Mouse (Mus musculus): ENCODE measurements around the gene Akna.
A peak's percentile ranks its signal among the peaks of the same experiment; 100 is the strongest.

Gene Akna

DNA sequence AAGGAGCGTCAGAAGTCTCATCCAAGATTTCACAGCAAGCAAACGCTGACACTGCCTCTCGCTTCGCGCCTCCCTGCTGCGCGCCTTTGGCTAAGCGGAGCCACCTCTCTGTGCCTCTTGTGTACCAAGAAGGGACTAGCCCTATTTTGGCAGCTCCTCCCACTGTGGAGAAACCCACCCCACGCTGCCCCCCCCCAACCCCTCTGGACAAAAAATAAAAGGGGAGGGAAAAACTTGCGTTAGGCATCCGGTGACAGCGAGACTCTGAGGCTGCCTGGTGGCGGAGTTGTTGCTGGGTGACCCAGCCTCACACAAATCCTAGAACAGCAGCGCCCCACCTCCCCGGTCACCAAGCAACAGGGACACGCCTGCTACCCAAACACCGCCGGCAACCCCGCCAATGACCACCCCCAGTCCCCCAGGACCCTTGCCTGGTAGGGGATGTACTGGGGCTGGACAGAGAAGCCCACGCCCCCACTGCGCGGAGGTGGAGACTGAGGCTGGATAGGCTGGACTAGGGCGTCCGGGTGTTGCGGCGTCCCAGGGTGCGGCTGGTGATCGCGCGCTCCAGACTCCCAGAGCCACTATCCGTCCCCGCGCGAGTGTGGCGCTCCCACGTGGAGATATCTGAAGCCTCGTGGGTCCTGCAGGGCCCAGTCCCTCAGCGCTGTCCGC is 6.9 kb upstream of the Akna start:
- DNase-seq (ENCODE audit: low spot score) = peak; percentile 69

DNA sequence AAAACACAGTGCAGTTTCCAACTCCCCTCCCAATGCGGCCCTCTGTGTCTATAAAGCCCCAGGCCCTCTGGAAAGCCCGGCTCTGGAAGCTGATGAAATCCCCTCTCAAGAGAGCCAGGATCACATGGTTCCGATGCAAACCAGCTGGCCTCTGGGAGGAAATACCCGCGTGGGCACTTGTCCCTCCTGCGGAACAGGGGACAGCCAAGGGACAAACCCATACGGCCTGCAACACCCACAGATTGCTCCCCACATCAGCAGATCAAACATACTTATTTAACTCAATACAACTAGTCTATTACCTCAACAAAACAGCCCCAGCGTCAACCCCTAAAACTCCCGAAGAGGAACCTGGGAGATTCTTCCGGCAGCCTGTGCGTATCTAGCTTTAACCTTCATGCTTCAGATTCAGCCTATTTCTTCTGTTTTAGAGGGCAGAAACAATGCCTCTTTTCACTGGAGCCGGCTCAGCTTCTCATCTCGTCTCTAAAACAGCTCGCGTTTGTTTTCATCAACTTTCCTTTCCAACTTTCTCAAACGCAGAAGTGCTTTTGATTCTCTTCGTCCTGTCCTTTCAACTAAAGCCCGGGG is 6.3 kb upstream of the Akna start:
- peak; percentile 14 for DNase-seq (ENCODE audit: low spot score)

DNA sequence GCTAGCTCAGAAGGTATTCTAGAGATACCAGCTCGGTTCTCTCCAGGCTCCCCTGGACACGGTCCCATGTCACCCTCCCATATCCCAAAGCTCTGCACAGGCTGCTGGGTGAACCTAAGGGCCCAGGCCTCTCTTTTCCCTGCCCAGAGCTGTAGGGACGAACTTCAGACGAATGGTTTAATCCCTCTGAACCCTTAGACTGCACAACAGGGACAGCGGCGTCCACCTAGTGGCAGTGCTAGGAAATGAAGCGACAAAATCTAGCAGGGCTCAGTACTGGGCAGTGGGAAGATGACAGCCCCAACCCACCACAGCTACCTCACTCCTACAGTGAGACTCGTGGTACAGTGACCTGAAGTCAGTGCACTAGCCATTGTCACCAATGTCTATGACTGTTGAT is 5.5 kb upstream of the Akna start:
- peak; percentile 55 for DNase-seq (ENCODE audit: low spot score)

DNA sequence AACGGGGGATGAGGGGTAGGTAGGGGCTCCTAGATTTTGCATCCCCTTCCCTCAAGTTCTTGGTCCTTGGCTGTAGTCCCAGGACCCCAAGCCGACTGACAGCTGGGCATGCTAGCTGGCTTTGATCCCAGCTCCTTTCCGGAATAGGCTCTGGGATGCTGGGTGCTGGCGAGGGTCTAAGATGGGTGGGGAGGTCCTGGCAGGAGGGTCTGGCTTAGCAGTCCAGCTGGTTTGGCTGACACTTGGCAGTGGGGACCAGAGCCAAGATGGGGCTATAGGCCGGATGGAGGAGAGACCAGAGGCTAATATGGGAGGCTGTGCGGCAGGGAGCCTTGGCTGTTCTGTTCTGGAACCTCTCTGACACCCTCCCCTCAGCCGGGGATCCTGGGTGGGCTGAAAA is 5.1 kb upstream of the Akna start:
- DNase-seq (ENCODE audit: low spot score) = no peak

DNA sequence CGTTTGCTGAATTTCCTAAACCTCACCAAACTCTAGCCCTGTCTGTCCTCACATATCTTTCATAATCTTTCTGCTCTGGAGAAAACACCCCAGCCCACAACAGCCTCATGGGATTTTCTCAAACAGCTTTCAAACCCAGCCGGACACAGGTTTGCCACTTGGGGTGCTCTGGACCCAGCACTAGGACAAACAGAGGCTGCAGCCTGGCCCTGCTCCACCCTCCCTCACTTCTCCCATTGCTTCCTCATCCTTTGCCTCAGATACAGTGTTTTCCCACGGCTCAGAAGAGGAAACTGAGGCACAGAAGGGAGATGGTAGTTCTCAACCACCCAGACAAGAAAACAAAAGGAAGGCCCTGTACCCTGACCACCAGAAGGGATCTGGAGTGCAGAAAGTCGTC is 2.5 kb upstream of the Akna start:
- DNase-seq (ENCODE audit: low spot score) = no peak

DNA sequence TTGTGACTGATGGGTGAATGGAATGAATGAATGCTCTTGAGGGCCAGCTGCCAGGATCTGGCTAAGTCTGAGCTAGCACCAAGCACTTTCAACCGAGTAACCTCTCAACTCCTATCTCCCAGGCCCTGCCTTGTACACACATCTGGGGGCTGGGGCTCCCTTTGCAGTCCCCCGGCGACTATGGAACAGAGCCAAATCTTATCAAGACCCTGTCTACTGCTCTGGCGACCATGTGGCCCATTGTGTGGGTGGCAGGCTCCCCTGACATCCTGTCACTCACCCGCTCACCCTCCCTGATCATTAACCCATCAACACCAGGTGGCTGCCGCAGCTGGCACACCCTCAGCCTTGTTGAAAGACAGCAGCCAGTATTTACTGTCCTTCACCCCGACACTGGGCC is 1.9 kb upstream of the Akna start:
- peak; percentile 40 for DNase-seq (ENCODE audit: low spot score)

DNA sequence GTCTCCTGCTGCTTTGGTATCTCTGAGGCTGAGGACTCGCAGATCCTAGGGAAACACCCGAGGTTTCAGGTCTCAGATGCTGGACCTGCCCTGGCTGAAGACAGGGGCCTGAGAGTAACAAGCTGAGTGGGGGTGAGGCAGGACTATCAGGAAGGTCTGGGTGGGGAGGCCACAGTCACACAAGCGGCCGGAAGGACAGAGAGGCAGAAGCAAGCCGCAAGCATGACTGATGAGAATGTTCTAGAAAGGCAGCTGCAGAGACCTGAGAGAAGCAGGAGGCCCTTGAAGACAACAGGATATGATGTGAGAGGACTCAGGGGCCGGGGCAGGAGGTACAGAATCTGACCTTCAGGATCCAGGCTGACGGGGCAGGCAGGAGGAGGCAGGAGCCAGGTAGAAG is 1.1 kb upstream of the Akna start:
- peak; percentile 48 for DNase-seq (ENCODE audit: low spot score)

DNA sequence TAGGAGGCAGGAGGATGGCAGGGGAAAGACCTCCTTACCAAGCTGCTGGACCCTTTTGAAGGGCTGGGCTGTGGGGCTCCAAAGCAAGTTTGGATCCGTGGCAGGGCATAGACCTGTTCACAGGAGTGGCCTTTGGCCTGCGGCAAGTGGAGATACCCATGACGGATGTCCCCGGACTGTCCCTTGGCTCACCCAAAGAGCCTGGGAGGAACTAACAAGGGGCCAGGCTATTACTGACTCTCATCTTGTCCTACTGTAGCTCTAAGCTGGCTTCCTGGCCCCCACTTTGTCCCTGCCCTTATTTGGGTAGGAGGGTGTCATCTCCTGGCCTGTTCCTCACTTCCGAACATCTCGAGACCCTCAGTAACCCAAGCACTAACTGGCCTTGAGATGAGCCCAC is 596 bp downstream of the Akna start:
- no peak for DNase-seq (ENCODE audit: low spot score)

DNA sequence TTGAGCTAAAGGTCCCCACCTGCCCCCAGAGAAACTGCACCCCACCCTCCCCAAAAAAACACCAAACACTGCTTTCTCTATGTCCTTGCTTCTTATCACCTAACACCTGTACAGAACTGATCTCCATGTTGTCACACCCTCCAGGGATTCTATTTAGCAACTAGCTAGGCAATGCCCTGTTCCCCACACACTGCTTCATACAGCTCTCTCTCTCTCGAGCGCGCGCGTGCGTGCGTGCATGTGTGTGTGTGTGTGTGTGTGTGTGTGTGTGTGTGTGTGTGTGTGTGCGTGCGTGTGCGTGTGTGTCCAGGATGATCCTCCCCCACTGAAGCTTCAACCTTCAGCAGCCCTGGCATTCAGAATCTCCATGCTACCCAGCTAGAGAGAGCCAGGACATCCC is 1.1 kb downstream of the Akna start:
- no peak for DNase-seq (ENCODE audit: low spot score)

DNA sequence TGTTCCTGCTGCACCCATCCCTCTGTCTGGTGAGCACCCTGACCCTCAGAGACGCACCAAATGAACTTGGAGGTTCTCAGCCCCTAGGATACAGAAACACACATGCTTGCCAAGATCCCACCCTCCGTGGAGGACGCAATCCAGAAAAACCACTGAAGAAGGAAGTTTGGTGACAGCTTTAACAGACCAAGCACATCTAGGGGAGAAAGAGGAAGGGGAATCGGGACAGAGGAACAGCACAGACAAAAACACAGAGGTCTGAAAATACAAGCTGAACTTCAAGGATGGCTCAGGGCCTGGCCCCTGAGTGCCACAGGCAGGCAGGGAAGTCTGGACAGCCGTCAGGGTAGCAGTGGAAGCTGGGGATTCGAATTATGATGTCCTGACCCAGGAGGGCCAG is 1.5 kb downstream of the Akna start:
- DNase-seq (ENCODE audit: low spot score) = no peak

DNA sequence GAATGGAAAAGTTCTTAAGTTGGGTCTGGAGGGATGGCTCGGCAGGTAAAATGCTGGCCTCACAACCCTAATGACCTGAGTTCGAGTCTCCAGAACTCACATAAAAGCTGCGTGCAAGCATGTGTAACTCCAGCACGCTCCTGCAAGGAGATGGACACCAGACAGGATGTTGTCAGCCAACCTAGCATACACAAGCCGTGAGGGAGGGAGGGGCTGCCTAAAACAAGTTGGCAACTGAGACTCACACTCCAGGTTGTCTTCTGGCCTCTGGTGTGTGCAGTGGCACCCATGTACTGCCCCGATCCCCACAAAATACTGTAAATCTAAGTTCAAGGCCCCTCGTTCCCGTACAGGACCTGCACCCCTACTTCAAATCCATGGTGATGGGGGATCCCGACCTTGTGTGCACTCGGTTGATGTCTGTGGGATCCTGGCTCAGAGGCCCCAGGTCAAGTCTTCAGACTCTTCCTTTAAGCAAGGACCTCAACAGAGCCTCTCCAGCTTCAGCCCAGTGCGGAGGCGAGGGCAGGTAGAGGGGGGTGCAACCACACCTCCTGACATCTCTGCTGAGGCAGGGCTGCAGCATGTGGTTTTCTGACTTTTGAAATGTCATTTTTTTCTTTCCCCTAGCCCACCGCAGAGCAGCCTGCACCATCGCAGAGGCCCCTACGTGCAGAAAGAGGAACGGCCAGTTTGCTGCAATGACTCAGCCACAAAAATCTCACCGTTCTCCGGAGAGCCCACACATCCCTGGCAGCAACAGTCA is 2.4 kb downstream of the Akna start:
- DNase-seq (ENCODE audit: low spot score) = no peak

DNA sequence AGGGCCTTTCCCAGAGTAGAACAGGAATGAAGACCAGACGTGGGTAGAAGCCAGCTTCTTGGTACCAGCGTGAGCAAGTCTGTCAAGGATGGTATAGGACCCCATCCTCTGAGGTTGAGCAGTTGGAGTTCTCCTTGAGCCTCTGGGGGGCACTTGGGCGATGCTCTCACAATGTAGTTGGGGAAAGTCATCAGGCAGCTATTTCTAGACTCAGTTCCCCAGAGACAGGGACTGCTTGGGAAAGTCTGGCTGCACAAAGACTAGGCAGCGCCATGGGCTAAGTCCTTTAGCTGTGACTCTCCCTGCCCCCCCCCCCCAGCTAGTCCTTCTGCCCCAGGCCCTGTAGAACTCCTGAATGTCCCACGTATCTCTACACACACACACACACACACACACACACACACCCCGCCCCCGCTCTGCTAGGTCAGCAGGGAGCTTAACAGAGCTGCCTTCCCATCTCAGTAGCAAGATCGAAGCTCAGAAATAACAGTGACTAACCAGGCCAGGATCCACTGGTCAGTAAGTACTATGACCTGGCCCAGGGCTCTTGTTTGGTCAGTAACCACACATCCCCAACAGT is 3.4 kb downstream of the Akna start:
- DNase-seq (ENCODE audit: low spot score) = no peak

DNA sequence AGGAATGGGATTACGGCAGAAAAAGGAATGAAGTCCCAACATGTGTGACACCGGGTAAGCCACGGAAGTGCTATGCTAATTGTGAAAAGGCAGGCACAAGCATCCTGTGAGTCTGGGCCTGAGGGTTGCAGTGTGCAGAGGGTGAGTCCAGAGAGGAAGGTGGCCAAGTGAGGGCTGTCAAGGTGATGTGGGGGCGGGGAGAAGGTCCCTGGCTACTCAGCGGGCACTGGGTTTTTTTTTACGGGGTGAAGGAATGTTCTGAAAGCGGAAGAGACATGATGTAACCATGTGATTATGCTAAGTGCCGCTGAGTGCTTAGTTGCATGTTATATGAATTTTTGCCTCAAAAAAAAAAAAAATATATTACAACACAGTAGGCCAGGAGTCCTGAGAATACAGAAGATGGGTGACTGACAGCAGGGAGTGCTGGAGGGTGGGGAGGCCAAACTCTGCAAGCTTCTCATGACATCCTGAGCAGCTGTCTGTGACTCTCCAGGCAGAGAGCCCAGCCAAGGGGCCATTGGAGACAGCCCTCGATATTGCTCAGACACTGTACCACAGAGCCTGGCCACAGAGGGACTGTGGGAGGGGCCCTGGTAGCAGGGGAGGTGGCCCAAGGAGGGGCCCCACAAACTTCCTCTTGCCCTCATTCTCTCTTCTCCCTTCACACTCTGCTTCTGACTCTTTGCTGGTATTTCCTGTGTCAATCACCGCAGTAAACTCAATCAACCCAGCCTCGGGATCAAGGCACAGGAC is 4.1 kb downstream of the Akna start:
- peak; percentile 19 for DNase-seq (ENCODE audit: low spot score)

DNA sequence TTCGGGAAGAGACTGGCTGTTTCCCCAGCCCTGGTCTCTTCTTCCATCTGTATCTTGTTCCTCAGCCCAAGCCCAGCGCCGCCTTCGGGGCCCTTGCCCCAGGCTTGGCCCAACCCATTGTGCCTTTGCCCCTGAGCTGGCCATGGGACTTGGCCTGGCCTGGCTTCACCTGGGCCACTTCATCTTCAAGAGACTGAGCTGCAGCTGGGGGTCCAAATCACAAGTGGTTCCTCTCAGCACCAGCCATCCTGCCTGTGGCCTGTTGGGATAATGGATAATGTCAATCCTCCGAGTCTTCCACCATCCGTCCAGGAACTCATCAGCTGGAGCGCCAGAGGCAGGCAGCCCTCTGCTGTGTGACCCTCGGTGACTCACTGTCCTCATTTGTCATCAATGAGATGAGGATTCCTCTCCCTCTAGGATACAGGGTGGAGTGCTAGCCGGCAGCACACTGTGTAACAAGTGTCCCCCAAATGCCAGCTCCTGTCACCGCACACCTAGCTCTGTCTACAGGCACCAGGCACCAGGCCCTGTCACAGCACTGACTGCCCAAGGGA is 5.1 kb downstream of the Akna start:
- no peak for DNase-seq (ENCODE audit: low spot score)

DNA sequence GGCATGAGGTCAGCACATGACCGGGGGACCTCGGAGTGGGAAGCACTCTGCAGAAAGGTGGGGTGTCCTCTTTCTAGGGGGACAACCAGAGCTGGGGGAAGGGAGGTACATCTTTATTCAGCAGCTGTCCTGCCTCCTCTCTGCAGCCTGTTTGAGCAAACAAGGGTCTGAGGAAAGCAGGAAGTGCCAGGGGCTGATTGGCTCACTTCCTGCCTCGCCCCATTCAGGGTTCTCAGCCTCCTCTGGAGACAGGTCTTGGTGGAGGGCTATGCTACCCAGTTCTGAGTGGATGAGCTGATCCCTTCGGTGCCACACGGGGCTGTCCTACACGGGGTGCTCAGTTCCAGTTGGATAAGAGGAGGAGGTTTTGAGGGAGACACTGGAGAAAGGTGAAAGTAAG is 11.8 kb downstream of the Akna start:
- no peak for DNase-seq (ENCODE audit: low spot score)

DNA sequence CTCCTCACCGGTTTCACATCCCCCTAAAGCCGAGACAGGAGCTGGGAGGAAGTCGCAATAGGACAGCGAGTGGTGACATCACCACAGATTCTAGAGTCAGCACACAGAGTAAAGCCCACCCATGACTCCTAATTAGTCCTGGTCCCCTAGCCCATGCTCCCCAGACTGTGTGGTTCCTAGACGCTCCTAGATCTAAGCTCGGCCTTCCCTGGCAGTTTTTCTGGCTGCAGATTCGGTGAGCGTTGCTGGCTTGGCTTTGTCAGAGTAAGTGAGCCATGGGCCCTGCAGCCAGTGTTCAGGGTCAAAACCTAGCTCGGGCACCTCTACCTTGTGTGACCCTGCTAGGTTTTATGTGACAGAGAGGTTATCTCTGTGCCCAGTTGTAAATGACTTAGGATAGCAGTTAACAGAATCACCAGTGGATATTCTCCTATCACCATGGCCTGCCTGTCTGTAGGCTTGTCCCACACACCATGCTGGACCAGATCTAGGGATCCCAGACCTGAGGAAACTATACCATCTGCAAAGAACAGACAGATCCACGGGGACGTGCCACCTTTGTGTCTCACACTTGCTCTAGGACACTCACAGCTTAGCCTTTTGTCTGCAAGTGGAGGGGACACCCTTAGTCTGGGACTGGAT is 13.1 kb downstream of the Akna start:
- no peak for DNase-seq (ENCODE audit: low spot score)

DNA sequence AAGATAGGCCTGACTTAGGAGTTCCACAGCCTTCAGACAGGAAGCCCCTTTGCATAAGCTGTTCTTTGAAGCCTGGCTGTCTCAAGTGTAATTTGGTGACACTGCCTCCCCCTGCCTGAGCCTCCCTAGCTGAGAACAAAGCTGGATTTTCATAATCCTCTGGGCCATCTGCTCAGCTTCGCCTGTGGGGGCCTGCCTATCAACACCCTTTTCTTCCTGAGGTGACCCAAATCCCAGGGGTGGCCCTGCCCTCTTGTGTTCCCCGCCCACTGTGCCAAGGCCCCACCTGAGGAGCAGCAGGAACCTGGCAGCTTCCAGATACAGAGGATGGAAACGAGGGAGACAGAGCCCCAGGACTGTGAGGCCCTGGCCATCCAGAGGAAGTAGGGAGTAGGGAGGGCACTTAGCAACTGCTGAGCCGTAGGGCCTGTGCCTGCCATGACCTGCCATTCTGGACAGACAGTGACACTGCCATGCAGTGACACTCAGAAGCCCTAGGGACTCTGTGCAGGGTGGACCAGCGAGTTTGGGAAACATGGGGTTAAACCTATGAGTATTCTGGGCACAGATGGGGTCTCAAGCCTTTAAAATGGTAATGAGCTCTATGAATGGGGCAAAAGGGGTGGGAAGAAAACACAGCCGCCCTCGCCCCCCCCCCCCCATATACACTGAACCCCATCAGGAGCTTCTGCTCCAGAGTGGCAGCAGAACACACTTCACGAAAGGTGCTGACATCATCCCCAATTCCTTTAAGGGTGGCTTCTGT is 13.8 kb downstream of the Akna start:
- no peak for DNase-seq (ENCODE audit: low spot score)

DNA sequence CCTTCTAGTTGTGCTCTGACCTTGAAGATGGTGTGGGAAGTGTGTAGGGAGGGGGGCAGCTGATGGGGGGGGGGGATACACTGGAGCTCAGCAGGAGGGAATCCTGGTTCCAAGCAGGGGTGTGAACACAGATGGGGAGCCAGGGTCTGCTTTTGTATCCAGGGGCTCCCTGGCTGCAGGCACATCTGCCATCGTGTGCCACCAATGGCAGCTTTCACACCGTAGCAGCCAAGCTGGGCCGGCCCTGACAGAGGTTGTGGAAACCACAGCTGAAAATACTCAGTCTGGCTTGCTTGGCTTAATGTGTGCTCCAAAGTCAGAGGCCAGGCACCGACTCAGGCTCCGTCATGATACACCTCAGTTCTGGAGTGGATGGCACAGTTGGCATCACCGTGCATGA is 15.1 kb downstream of the Akna start:
- no peak for DNase-seq (ENCODE audit: low spot score)

DNA sequence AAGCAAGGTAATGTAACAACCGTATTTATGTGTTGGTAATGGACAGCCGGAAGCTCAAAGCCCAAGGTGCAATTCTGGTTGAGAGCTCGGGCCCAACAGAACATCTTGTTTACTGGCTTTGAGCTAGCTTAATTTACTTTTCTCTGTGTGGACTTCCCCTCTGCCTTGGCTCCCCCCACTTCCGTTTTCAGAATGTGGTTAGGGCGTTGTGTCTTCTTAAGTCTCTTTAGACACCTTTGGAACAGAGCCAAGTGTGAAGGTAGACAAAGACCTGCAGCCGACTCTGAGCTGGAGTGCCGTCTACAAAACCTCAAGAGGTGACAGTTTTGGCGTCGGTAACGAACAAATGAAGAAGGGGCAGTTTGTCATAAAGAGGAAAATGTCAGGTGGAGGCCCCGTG is 17.4 kb downstream of the Akna start:
- peak; percentile 37 for DNase-seq (ENCODE audit: low spot score)

DNA sequence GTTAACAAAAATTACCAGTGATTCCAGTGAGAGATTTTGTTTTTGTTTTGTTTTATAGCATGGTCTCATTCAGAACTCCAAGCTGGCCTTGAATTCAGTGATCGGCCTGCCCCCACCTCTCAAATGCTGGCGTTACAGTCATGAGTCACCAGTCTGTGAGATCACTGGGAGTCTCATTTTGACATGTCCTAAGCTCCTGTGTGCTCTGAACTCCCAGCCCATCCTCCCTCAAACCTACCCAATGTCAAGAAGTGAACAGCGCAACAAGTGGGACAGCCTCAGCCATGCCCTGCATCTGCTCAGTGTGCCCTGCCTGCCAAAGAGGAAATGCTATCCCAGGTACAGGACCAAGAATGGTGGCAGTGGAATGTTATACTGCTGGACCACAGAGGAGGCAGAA is 17.9 kb downstream of the Akna start:
- DNase-seq (ENCODE audit: low spot score) = no peak

DNA sequence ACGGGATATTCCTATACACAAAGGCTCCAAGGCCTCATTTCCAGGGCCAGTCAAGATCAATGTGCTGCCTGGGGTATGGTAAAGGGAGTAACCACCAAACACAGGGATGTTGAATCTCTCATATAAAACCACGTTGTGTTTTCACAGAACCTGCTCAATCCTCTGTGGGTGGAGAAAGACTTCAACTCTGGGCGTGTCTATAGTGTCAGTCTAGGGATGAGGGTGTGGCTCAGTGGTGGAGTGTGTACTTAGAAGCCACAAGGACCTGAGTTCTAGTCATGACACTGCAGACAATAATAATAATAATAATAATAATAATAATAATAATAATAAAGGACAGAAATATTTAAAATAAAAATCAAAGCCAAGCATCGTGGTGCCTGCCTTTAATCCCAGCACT is 18.9 kb downstream of the Akna start:
- DNase-seq (ENCODE audit: low spot score) = no peak
